Mouse (Mus musculus) bone marrow macrophage, adult 2 months (primary cell): ENCODE data around the gene AU022252.

ENCODE experiments used
- CTCF ChIP-seq: IDR thresholded peaks from 2 replicates; pipeline ENCODE4 v1.5.1; 2012; ENCODE audit warnings: low read depth, mild to moderate bottlenecking, low read length, moderate library complexity
- POLR2A ChIP-seq: IDR thresholded peaks from 2 replicates; pipeline ENCODE4 v1.6.1; 2012; ENCODE audit warnings: mild to moderate bottlenecking, low read depth, low read length, borderline replicate concordance

- TF ChIP-seq CTCF: no peak
- no peak for TF ChIP-seq POLR2A
Measured at GRCm38 (mm10) chr4:119257083-119257482, 24.6 kb upstream of the AU022252 start.
